Mouse (Mus musculus) frontal cortex, adult (tissue): ENCODE results near the gene Zfp987.
"Not testable (repeated sequence)": the region's sequence is repeated elsewhere in the genome, so short reads cannot be mapped to it uniquely, and the experiment has no call there.

Source experiments
- ATAC-seq: cut with Nextera tagmentation; 2 replicates; pipeline ENCODE4 v1.9.2; 2017; ENCODE audit warnings: mild to moderate bottlenecking, moderate library complexity, mixed read lengths; ENCODE audit not compliant: low TSS enrichment

Zfp987 gene

DNA sequence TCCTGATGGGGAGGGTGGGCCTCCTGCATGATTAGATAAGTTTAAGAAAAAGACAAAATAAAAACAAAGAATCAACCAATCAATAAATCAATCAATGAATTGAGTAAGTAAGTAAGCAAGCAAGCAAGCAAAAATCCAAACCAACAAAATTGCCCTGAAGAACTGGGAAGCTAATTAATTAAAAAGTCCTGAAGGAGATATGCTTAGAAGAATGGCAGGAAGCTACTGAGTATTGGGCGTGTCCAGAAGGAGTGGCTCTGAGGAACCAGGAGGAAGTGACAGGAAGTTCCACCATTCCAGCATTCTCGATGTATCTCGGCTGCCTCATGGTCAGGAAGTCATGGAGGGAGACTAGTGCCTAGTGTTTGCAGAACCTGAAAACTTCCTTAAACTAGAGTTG is at the start of gene Zfp987:
Zfp987 (plus strand) TSS at position 301 of the 400 bp plus-strand sequence.
- not testable (repeated sequence) for ATAC-seq

DNA sequence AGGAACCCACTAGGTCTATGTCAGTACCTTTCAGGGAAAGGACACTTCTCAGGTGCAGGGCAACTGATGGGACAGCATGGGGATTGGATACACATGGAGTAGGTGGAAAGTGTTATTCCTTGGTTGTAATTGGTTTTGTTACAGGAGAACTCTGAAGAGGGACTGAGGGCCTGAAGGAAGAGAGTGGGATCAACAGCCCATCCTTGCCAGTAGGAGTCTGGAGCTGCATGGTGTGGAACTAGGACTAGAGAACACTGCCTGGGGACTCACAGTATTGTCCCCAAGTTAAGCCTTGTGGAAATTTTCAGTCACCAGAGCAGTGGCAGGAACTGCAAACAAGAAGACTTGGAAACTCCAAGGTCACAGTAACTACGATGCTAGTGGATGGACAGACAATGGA is 44.6 kb upstream of the Zfp987 start:
- ATAC-seq, result not testable (repeated sequence)

DNA sequence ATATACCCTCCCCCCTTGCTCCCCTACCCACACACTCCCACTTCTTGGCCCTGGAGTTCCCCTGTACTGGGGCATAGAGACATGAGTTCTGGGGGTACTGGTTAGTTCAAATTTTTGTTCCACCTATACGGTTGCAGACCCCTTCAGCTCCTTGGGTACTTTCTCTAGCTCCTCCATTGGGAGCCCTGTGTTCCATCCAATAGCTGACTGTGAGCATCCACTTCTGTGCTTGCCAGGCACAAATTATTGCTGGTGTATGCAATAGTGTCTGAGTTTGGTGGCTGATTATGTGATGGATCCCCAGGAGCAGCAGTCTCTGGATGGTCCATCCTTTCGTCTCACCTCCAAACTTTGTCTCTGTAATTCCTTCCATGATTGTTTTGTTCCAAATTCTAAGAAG is 43.7 kb upstream of the Zfp987 start:
- ATAC-seq, result not testable (repeated sequence)

GRCm38 (mm10) chr4:146055335-146055734 is 41.8 kb upstream of the Zfp987 start:
- no peak for ATAC-seq

DNA sequence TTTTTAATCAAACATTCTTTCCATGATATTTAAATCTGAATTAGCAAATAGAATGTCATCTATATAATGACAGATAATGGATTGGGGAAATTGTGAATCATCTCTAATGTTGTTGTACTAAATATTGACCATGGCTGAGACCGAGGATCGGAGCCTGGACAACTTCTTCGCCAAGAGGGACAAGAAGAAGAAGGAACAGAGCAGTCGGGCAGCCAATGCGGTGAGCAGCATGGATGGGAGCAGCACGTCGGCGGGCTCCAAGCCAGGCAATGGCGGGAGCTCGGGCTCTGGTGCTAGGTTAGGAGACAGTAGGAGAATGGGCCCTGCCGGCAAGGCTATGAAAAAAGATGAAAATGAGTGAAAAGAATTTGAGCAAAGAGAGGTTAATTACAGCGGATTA is 38.5 kb upstream of the Zfp987 start:
- ATAC-seq, result not testable (repeated sequence)

- not testable (repeated sequence) for ATAC-seq
Observed at GRCm38 (mm10) chr4:146059078-146059477, 38.0 kb upstream of the Zfp987 start.

GRCm38 (mm10) chr4:146059974-146060693 is 37.0 kb upstream of the Zfp987 start:
- not testable (repeated sequence) for ATAC-seq

GRCm38 (mm10) chr4:146061082-146061481 is 36.0 kb upstream of the Zfp987 start:
- ATAC-seq, result not testable (repeated sequence)

GRCm38 (mm10) chr4:146062021-146062420 is 35.1 kb upstream of the Zfp987 start:
- ATAC-seq, result not testable (repeated sequence)

DNA sequence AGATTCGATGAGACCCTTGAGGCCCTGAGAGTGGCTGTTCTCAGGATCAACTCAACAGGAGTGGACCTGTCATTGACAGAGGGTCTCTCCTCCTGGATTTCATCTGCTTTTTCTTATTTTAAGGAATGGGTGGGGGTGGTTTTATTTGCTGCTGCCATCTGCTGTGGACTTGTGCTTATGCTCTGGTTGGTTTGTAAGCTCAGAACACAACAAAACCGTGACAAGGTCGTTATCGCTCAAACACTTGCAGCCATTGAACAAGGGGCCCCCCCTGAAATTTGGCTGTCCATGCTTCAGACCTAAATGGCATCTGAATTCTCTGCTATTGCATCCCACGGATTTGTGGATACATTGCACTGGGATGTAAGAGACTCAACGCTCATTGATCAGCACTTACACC is 34.1 kb upstream of the Zfp987 start:
- not testable (repeated sequence) for ATAC-seq

DNA sequence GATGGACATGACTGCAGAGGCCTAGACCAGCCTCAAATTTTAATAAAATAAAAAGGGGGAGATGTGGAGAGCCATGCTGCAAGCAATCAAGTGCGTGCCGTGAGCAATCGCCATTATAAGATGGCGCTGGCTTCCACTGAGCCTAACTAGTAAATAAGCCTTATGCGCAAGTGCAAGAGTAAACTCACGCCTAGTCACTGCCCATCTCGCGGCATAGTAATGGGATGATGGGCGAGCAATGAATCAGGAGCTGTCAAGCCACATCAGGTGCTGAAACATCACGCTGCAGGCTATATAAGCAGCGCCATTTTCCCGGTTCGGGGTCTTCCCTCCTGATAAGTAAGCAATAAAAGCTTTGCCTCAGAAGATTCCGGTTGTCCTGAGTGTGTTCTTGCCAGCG is 33.5 kb upstream of the Zfp987 start:
- ATAC-seq, result not testable (repeated sequence)

DNA sequence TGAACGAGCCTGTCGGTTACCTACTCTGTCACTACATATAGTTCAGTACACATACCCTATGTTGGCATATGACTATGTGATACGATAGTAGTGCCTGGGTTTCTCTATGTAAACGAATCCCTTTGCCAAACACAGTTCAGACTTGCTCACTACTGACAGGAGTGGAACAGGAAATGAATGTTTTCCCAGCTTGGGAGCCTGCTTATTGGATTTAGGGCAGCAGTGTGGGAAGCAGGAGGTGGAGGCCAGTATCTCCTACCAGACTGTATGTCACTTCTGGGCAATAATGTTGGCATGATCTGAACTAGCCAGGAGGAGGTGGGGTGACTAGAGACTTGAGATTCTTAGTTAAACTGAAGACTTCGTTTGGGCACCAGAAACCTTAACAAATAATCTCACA is 32.3 kb upstream of the Zfp987 start:
- ATAC-seq, result not testable (repeated sequence)

- not testable (repeated sequence) for ATAC-seq
Observed at GRCm38 (mm10) chr4:146066932-146067580, 30.0 kb upstream of the Zfp987 start.

DNA sequence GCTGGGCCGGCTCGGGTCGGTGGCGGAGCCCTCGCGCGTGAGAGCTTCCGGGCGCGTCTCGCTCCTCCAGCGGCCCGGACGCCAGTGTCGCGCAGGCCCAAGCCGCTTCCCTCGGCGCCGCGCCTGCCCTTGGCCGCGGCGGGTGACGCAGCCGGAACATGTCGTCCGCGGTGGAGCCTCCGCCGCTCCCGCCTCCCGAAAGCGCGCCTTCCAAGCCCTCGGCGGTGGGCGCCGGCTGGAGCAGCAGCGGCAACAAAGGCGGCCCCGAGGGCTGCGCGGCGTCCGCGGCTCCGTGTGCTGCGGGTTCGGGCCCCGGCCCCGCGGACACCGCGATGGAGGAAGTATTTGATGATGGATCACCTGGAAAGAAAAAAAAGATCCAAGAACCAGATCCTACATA is 29.5 kb upstream of the Zfp987 start:
- ATAC-seq, result not testable (repeated sequence)

DNA sequence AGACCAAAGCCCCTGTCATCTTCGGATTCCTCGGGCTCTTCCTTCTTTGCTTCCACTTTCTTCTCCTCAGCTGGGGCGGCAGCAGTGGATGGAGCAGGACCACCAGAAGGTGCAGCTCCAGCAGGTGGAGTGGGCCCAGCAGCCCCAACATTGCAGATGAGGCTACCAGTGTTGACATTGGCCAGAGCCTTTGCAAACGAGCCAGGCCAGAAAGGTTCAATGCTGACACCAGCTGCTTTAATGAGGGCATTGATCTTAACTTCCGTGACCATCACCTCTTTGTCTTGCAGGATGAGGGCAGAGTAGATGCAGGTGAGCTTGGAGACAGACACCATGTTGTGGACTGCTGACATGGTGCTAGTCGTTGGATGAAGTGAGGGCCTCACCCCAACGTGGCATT is 23.8 kb upstream of the Zfp987 start:
- not testable (repeated sequence) for ATAC-seq

- ATAC-seq, result not testable (repeated sequence)
Observed at GRCm38 (mm10) chr4:146101448-146101847, 4.3 kb downstream of the Zfp987 start.

DNA sequence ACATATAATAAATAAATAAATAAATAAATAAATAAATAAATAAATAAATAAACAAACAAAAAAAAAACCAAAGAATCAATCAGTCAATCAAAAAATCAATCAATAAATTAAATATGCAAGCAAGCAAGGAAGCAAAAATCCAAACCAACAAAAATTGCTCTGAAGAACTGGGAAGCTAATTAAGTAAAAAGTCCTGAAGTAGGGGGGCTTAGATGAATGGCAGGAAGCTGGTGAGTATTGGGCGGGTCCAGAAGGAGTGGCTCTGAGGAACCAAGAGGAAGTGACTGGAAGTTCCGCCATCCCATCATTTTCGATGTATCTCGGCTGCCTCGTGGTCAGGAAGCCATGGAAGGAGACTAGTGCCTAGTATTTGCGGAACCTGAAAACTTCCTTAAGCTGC is 59.4 kb downstream of the Zfp987 start, which contains the start of gene Zfp600:
Zfp600 (plus strand) TSS at position 301 of the 400 bp plus-strand sequence.
- not testable (repeated sequence) for ATAC-seq

- not testable (repeated sequence) for ATAC-seq
Observed at GRCm38 (mm10) chr4:146162893-146163292, 65.8 kb downstream of the Zfp987 start.

DNA sequence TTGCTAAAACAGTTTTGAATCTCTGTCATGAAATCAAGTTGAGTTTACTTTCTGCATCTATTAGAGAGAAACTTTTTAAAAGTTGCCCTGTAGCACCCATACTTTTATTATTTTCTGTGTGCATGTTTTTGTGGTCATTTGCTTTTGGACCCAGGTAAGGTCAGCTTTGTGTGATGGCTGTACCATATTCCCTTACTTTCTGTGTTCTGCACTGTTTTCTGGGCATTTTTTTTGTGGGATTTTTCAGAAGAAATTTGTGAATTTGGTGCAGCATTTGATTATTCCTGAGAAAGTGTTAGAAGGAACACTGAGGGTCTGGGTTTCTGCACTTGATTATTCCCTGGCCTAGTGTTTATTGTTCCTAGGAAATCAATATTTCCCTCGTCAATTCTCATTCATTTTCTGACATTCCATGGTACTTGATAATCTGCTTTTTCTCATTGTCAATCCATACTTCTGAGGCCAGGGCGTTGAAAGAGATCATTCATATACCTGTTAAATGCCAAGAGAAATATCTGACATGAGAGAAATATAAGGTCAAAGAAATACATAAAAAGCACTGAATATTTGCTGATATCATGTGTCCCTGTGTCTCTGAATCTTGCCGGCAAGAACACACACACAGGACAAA is 70.2 kb downstream of the Zfp987 start:
- ATAC-seq, result not testable (repeated sequence)

GRCm38 (mm10) chr4:146167879-146168532 is 70.9 kb downstream of the Zfp987 start:
- ATAC-seq, result not testable (repeated sequence)

DNA sequence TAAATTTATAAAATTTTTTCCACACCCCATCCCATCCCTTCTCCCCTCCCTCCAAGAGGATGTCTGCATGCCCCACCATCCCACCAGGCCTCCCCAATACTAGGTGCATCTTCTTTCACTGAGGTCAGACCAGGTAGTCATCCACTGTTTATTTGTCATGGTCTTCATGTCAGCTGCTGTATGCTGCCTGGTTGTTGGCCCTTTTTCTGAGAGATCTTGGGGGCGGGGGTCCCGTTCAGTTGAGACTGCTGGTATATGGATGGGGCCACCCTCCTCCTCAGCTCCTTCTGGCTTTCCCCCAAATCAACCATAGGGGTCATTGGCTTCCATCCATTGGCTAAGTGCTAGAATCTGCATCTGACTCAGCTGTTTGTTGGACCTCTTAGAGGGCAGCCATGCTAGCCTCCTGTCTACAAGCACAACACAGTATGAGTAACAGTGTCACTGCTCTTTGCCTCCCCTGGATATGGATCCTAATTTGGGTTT is 71.7 kb downstream of the Zfp987 start:
- not testable (repeated sequence) for ATAC-seq
